Mouse (Mus musculus) embryonic fibroblast, embryonic 13.5 days (primary cell): ENCODE measurements around the gene Myh7.

Source experiments
- CTCF ChIP-seq: IDR thresholded peaks from 2 replicates; pipeline ENCODE4 v1.5.1; 2011; ENCODE audit warnings: mild to moderate bottlenecking, control low read depth, low read length, moderate library complexity, borderline replicate concordance; ENCODE audit not compliant: insufficient read depth
- POLR2A ChIP-seq: IDR thresholded peaks from 2 replicates; pipeline ENCODE4 v1.6.1; 2011; ENCODE audit warnings: low read depth, mild to moderate bottlenecking, control low read depth, low read length, moderate library complexity

DNA sequence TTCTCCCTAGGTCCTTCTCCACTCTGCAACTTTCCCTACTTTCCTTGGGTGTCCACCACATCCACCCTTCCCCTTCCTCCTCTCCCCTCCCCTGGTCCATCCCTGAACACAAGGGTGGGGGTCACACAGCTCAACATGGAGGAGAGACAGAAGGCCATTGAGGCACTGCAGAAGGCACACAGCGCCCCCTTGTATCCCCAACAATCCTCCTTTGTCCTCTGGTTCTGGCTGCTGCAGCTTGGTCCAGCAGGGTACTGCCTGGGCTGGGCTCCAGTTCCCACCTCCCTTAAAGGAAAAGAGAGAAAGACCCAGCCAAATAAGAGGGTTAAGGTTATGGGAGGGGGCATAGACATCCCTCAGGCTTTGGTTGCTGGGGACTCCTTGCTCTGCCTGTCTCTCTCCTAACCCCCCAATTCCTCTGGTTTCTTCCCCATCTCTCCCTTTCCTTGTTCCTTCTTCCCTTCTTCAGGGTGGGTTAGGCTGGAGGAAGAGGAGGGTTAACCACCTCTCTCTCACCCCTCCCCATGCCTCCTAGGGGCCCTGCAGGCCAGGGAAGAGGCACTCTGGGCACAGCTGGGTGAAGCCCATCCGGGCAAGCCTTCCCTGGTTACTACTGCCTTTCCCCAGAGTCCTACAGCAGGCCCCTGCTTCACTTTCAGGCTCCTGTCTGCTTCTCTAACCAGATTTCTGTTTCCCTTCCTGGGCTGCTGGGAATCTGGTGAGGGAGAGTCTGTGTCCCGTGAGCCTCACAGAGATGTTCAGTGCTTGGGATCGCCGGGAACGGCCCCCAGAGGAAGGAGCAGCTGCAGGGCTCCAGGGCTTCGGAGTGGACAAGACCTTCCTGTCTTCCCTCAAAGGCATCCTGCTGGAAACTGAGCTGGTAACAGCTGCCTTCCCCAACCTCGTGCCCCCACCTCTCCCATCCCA is 58.3 kb downstream of the Myh7 start, which contains the start of gene Cmtm5:
- TF ChIP-seq CTCF (no peak), POLR2A (no peak)
